Mouse (Mus musculus) liver, postnatal 0 days (tissue): ENCODE data around the gene Hpn. TPM values are rescaled to one million over a fixed set of nuclear protein-coding genes. Genes with fewer than 3 reads are reported as not detected.

ENCODE experiments used
- ATAC-seq: fragments of 200-750 bp; cut with Nextera tagmentation; 2 replicates; pipeline ENCODE4 v1.8.0; 2017; ENCODE audit warnings: mild to moderate bottlenecking, moderate library complexity
- DNase-seq: peaks from one replicate; pipeline ENCODE4 v3.0.0-alpha.2; 2016
- H3K27ac ChIP-seq: fragments of 300-500 bp; sonication (generic); 2 replicates; pipeline ENCODE4 v1.5.1; 2014; ENCODE audit warnings: antibody characterized with exemption, moderate library complexity, mild to moderate bottlenecking, low read depth
- H3K27me3 ChIP-seq: fragments of 300-500 bp; sonication (generic); 2 replicates; pipeline ENCODE4 v1.6.1; 2014; ENCODE audit warnings: low read length, control low read depth, mixed read lengths; ENCODE audit not compliant: insufficient read depth
- H3K36me3 ChIP-seq: fragments of 300-500 bp; sonication (generic); replicated peaks from 2 replicates; pipeline ENCODE4 v1.6.1; 2014; ENCODE audit warnings: mild to moderate bottlenecking, control low read depth, low read length, moderate library complexity, mixed read lengths; ENCODE audit not compliant: insufficient read depth
- H3K4me1 ChIP-seq: fragments of 300-500 bp; sonication (generic); 2 replicates; pipeline ENCODE4 v1.6.1; 2014; ENCODE audit warnings: antibody characterized with exemption, mild to moderate bottlenecking, control low read depth; ENCODE audit not compliant: insufficient read depth
- H3K4me2 ChIP-seq: fragments of 300-500 bp; sonication (generic); 2 replicates; pipeline ENCODE4 v1.6.1; 2014; ENCODE audit warnings: low read depth, mild to moderate bottlenecking, low read length, moderate library complexity, mixed read lengths
- H3K4me3 ChIP-seq: fragments of 300-500 bp; sonication (generic); 2 replicates; pipeline ENCODE4 v1.5.1; 2014; ENCODE audit warnings: low read depth, low read length
- H3K9ac ChIP-seq: fragments of 300-500 bp; sonication (generic); replicated peaks from 2 replicates; pipeline ENCODE4 v1.6.1; 2014; ENCODE audit warnings: mild to moderate bottlenecking, moderate library complexity
- H3K9me3 ChIP-seq: fragments of 300-500 bp; sonication (generic); 2 replicates; pipeline ENCODE4 v1.6.1; 2016; ENCODE audit warnings: mild to moderate bottlenecking, control low read depth, low read length, mixed read lengths
- CTCF ChIP-seq: sonication (generic); IDR thresholded peaks from 2 replicates; pipeline ENCODE4 v1.5.1; 2016; ENCODE audit warnings: antibody characterized with exemption, low read depth
- EP300 ChIP-seq: IDR thresholded peaks from 2 replicates; pipeline ENCODE4 v1.6.1; 2016; ENCODE audit warnings: antibody characterized with exemption, low read depth, mild to moderate bottlenecking
- WGBS: fragments of 180-500 bp; shearing (Covaris S2); extraction: QIAGEN DNeasy Blood & Tissue Kit; methylation state at CpG from one replicate; pipeline ENCODE4 v1.1.7; 2014; ENCODE audit not compliant: insufficient replicate concordance; 5-methylcytosine and 5-hydroxymethylcytosine counted together
- polyA plus RNA-seq: library from polyadenylated mRNA; unstranded; fragments of >200 nt; fragmentation: Nextera tagmentation; extraction: Ambion mirVana; gene quantifications from 2 replicates; pipeline ENCODE4 v1.2.1, GENCODE M21; 2015

The Hpn gene
- polyA plus RNA-seq, 1 experiment from 2014 or later: 250 TPM

DNA sequence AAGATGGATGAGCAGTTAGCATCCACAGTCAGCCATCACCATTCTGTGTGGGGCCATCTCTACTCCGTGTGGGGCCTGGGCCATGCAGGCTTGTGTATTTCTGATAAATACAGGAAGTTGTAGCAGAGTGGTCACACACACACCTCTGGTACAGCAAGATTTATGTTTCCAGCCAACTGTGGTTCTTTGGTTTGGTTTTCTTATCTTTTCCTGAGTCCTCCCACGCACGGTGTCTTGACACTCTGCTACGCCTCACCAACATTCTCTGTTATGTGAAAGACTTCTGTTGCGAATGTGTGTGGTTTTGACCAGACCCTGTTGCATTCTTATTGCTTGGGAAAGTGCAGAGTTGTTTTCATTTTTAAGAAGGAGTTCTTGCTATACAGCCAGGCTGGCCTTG is 45.7 kb upstream of the Hpn start:
- no peak for TF ChIP-seq EP300
- TF ChIP-seq CTCF: no peak
- DNase-seq (no peak), ATAC-seq (no peak)
- Histone ChIP-seq H3K4me3 (no peak overlapping the region), H3K4me1 (peaks cover 12% of the 10 kb centered on the region), H3K9ac (no peak overlapping the region), H3K36me3 (no peaks in the 10 kb centered on the region), H3K27me3 (no peaks in the 10 kb centered on the region), H3K27ac (0 out of 2 replicates have a peak overlapping the region, but pooled peaks have one; percentile 5), H3K9me3 (no peaks in the 10 kb centered on the region), H3K4me2 (no peak overlapping the region)
- WGBS: 23% methylated on average over 5 of the region's 5 CpGs

DNA sequence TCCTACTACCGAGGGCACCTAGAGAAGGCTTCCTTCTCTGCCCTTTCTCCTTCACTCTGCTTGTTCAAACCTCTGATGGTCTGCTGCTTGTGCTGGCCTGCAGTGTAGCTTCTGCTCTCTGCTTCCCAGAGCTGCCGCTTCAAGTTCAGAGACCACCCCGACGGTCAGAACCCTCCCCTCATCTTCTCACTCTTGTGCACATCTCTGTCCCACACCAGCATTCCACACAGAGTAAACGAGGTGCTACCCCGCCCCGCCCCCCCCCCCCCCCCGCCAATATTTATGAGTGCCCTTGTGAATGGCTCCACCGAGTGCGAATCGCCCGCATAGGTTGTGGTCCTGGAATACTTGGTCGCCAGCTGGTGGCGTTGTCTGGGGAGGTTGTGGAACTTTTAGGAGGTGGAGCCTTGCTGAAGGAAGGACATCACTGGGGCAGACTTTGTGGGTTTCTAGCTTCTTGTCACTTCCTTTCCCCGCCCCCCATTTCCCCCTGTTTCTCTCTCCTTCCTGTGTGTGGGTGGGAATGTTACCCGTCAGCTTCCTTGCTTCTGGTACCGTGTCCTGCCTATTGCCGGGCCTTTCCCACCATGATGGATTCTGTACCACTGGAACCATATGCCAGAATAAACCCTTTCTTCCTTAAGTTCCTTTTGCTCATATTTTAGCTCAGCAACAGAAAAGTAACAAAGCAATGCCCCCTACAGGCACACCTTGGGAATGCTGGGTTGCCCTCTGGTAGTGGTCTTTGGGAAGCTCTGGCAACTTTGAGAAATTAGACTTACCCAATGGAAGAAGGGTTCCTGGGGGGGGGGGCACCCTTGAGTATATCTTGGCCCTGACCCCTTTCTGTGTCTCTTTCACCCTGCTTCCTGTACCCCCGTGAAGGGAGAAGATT is 41.2 kb upstream of the Hpn start:
- peak overlapping the region; percentile 17; the same call in 1 of the 2 replicates for H3K4me3 ChIP-seq
- DNase-seq: peak; percentile 59
- 12% methylated on average over 19 of the region's 19 CpGs for WGBS
- H3K4me1 ChIP-seq: peaks cover 31% of the 10 kb centered on the region
- H3K27me3 ChIP-seq: no peaks in the 10 kb centered on the region
- peak overlapping the region; percentile 53 for H3K4me2 ChIP-seq
- no peak overlapping the region; the same call in 1 of the 2 replicates for H3K9ac ChIP-seq
- H3K36me3 ChIP-seq: no peaks in the 10 kb centered on the region
- peak; percentile 30 for ATAC-seq
- peak overlapping the region; percentile 79 for H3K27ac ChIP-seq
- no peaks in the 10 kb centered on the region for H3K9me3 ChIP-seq
- peak; percentile 46; the same call in 1 of the 2 replicates for TF ChIP-seq CTCF
- 0 out of 2 replicates have a peak, but pooled peaks have one; percentile 14 for TF ChIP-seq EP300

- no peaks in the 10 kb centered on the region for H3K9me3 ChIP-seq
- no peak for TF ChIP-seq EP300
- TF ChIP-seq CTCF: no peak
- 54% methylated on average over 5 of the region's 5 CpGs for WGBS
- peak within 1 kb of the TSS; percentile 17; the same call in 1 of the 2 replicates for H3K4me3 ChIP-seq
- peak within 1 kb of the TSS; percentile 53 for H3K4me2 ChIP-seq
- ATAC-seq (no peak), DNase-seq (no peak)
- H3K9ac ChIP-seq: peak within 1 kb of the TSS; percentile 48; the same call in 1 of the 2 replicates
- no peaks in the 10 kb centered on the region for H3K27me3 ChIP-seq
- peaks cover 26% of the 10 kb centered on the region for H3K4me1 ChIP-seq
- no peaks in the 10 kb centered on the region for H3K36me3 ChIP-seq
- H3K27ac ChIP-seq: peak within 1 kb of the TSS; percentile 79
Observed at GRCm38 (mm10) chr7:31155296-31156033, 40.4 kb upstream of the Hpn start, which contains the start of gene Gramd1a. Gene Gramd1a (minus strand): TSS chr7:31155896.

DNA sequence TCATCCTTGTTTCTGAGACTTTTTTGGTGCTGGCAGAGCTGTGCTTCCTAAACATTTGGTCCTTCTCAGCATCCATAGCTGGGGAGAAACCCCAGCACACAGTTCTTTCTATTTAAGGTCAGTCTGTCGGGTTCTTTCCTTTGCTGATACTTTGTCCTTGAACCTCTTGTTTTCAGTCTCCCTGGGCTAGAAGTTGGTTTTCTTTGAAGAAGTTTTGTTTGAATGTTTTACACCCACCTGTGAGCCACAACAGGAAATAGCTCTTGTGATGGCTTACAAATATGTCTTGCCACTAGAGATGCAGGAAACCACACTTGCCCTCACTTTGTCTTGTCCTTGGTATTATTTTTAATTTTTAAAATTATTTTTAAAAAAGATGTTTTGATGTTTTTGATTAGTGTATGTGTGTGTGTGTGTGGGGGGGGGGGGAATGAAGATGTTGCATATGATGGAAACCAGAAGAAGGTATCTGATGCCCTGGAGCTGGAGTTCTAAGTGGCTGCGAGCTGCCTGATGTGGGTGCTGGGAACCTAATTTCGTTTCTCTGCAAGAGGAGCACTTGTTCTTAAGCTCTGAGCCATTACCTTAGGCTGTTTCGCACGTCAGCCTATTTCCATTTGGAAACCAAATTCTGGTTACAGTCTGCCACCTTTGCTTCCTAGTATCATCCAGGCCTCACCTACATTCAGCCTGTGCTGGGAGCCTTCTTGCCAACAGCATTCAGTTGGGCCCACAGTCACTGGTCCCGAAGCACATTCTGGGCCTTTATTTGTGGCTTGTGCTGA is 38.6 kb upstream of the Hpn start:
- WGBS: 80% methylated on average over 6 of the region's 6 CpGs

GRCm38 (mm10) chr7:31151301-31152241 is 36.5 kb upstream of the Hpn start:
- Histone ChIP-seq H3K36me3 (no peaks in the 10 kb centered on the region), H3K4me1 (peaks cover 52% of the 10 kb centered on the region), H3K27ac (peak overlapping the region; percentile 93), H3K4me2 (peak overlapping the region; percentile 88), H3K9ac (peak overlapping the region; percentile 90), H3K4me3 (peak overlapping the region; percentile 70), H3K9me3 (no peaks in the 10 kb centered on the region), H3K27me3 (no peaks in the 10 kb centered on the region)
- TF ChIP-seq CTCF (no peak), EP300 (no peak)
- peak; percentile 68 for DNase-seq
- 16% methylated on average over 21 of the region's 23 CpGs for WGBS
- ATAC-seq: peak; percentile 60

More for the DNA sequence above, 38.6 kb upstream of the Hpn start:
- 0 out of 2 replicates have a peak overlapping the region, but pooled peaks have one; percentile 39 for H3K27ac ChIP-seq
- H3K9me3 ChIP-seq: no peaks in the 10 kb centered on the region
- H3K9ac ChIP-seq: no peak overlapping the region
- no peak for TF ChIP-seq CTCF
- TF ChIP-seq EP300: no peak
- no peaks in the 10 kb centered on the region for H3K36me3 ChIP-seq
- no peak for DNase-seq
- H3K4me1 ChIP-seq: peaks cover 32% of the 10 kb centered on the region
- no peak for ATAC-seq
- no peak overlapping the region for H3K4me3 ChIP-seq
- H3K4me2 ChIP-seq: no peak overlapping the region
- H3K27me3 ChIP-seq: no peaks in the 10 kb centered on the region
